Mouse (Mus musculus): ENCODE results near the gene F9. TPM values are rescaled to one million over a fixed set of nuclear protein-coding genes. Genes with fewer than 3 reads are reported as not detected.
"Not testable (repeated sequence)": the region's sequence is repeated elsewhere in the genome, so short reads cannot be mapped to it uniquely, and the experiment has no call there.

F9 gene
- polyA plus RNA-seq (2011; ENCODE audit: insufficient read length, low read depth, missing spikeins): not detected in 2 replicates

GRCm38 (mm10) chrX:59999221-60000083, at the start of gene F9:
Gene F9, plus strand, starts transcription at chrX:59999464.
- Histone ChIP-seq H3K27ac (ENCODE audit: insufficient read depth, low read length) (no peak within 1 kb of the TSS), H3K4me1 (ENCODE audit: control insufficient read depth, insufficient read depth, low read length) (no peaks in the 10 kb centered on the region), H3K4me3 (ENCODE audit: insufficient read depth, low read length) (no peak within 1 kb of the TSS)
- TF ChIP-seq CTCF (IDR thresholded peaks at IDR 0.05; ENCODE audit: borderline replicate concordance, insufficient read depth, low read length): no peak
- no peak for TF ChIP-seq POLR2A (IDR thresholded peaks at IDR 0.05; ENCODE audit: low read depth, low read length)

GRCm38 (mm10) chrX:59969767-59970166, 29.5 kb upstream of the F9 start:
- H3K27ac ChIP-seq (ENCODE audit: insufficient read depth, low read length); H3K4me1 ChIP-seq (ENCODE audit: control insufficient read depth, insufficient read depth, low read length); H3K4me3 ChIP-seq (ENCODE audit: insufficient read depth, low read length): not testable (repeated sequence)

- Histone ChIP-seq H3K27ac (ENCODE audit: insufficient read depth, low read length) (no peak overlapping the region), H3K4me1 (ENCODE audit: control insufficient read depth, insufficient read depth, low read length) (no peaks in the 10 kb centered on the region), H3K4me3 (ENCODE audit: insufficient read depth, low read length) (no peak overlapping the region)
- no peak for TF ChIP-seq POLR2A (IDR thresholded peaks at IDR 0.05; ENCODE audit: low read depth, low read length)
Observed at GRCm38 (mm10) chrX:60000084-60000443, 800 bp downstream of the F9 start.

- H3K27ac ChIP-seq (ENCODE audit: insufficient read depth, low read length): no peak overlapping the region
- H3K4me1 ChIP-seq (ENCODE audit: control insufficient read depth, insufficient read depth, low read length): no peaks in the 10 kb centered on the region
- TF ChIP-seq POLR2A (IDR thresholded peaks at IDR 0.05; ENCODE audit: low read depth, low read length): no peak
- no peak for TF ChIP-seq CTCF (IDR thresholded peaks at IDR 0.05; ENCODE audit: borderline replicate concordance, insufficient read depth, low read length)
- H3K4me3 ChIP-seq (ENCODE audit: insufficient read depth, low read length): no peak overlapping the region
Observed at GRCm38 (mm10) chrX:60001461-60001860, 2.2 kb downstream of the F9 start.

- Histone ChIP-seq H3K27ac (ENCODE audit: insufficient read depth, low read length) (no peak overlapping the region), H3K4me1 (ENCODE audit: control insufficient read depth, insufficient read depth, low read length) (no peaks in the 10 kb centered on the region), H3K4me3 (ENCODE audit: insufficient read depth, low read length) (no peak overlapping the region)
- TF ChIP-seq CTCF (IDR thresholded peaks at IDR 0.05; ENCODE audit: borderline replicate concordance, insufficient read depth, low read length) (no peak), POLR2A (IDR thresholded peaks at IDR 0.05; ENCODE audit: low read depth, low read length) (no peak)
Observed at GRCm38 (mm10) chrX:60013084-60013676, 13.9 kb downstream of the F9 start.

- TF ChIP-seq CTCF (IDR thresholded peaks at IDR 0.05; ENCODE audit: borderline replicate concordance, insufficient read depth, low read length): no peak
- TF ChIP-seq POLR2A (IDR thresholded peaks at IDR 0.05; ENCODE audit: low read depth, low read length): no peak
- H3K4me3 ChIP-seq (ENCODE audit: insufficient read depth, low read length): no peak overlapping the region
- no peaks in the 10 kb centered on the region for H3K4me1 ChIP-seq (ENCODE audit: control insufficient read depth, insufficient read depth, low read length)
- H3K27ac ChIP-seq (ENCODE audit: insufficient read depth, low read length): no peak overlapping the region
Observed at GRCm38 (mm10) chrX:60014588-60014987, 15.3 kb downstream of the F9 start.

GRCm38 (mm10) chrX:60021007-60021406, 21.7 kb downstream of the F9 start:
- Histone ChIP-seq H3K27ac (ENCODE audit: insufficient read depth, low read length) (no peak overlapping the region), H3K4me3 (ENCODE audit: insufficient read depth, low read length) (no peak overlapping the region), H3K4me1 (ENCODE audit: control insufficient read depth, insufficient read depth, low read length) (no peaks in the 10 kb centered on the region)
- TF ChIP-seq POLR2A (IDR thresholded peaks at IDR 0.05; ENCODE audit: low read depth, low read length): no peak

GRCm38 (mm10) chrX:60021595-60021994, 22.3 kb downstream of the F9 start:
- no peak for TF ChIP-seq POLR2A (IDR thresholded peaks at IDR 0.05; ENCODE audit: low read depth, low read length)
- TF ChIP-seq CTCF (IDR thresholded peaks at IDR 0.05; ENCODE audit: borderline replicate concordance, insufficient read depth, low read length): no peak
- Histone ChIP-seq H3K27ac (ENCODE audit: insufficient read depth, low read length) (no peak overlapping the region), H3K4me3 (ENCODE audit: insufficient read depth, low read length) (no peak overlapping the region)

GRCm38 (mm10) chrX:60026654-60027053, 27.4 kb downstream of the F9 start:
- TF ChIP-seq POLR2A (IDR thresholded peaks at IDR 0.05; ENCODE audit: low read depth, low read length): no peak
- TF ChIP-seq CTCF (IDR thresholded peaks at IDR 0.05; ENCODE audit: borderline replicate concordance, insufficient read depth, low read length): no peak; the same call in 1 of the 2 replicates
- H3K27ac ChIP-seq (ENCODE audit: insufficient read depth, low read length): no peak overlapping the region
- H3K4me3 ChIP-seq (ENCODE audit: insufficient read depth, low read length): no peak overlapping the region
- H3K4me1 ChIP-seq (ENCODE audit: control insufficient read depth, insufficient read depth, low read length): no peaks in the 10 kb centered on the region

More at GRCm38 (mm10) chrX:60021595-60021994, 22.3 kb downstream of the F9 start:
- H3K4me1 ChIP-seq (ENCODE audit: control insufficient read depth, insufficient read depth, low read length): no peaks in the 10 kb centered on the region

GRCm38 (mm10) chrX:60054745-60055144, 55.5 kb downstream of the F9 start:
- Histone ChIP-seq H3K27ac (ENCODE audit: insufficient read depth, low read length) (no peak overlapping the region), H3K4me1 (ENCODE audit: control insufficient read depth, insufficient read depth, low read length) (no peaks in the 10 kb centered on the region), H3K4me3 (ENCODE audit: insufficient read depth, low read length) (no peak overlapping the region)
- TF ChIP-seq CTCF (IDR thresholded peaks at IDR 0.05; ENCODE audit: borderline replicate concordance, insufficient read depth, low read length): no peak
- TF ChIP-seq POLR2A (IDR thresholded peaks at IDR 0.05; ENCODE audit: low read depth, low read length): no peak

Data from embryonic fibroblast, embryonic 13.5 days (primary cell).